Mouse (Mus musculus): ENCODE results near the gene Prkag2.

Gene Prkag2

DNA sequence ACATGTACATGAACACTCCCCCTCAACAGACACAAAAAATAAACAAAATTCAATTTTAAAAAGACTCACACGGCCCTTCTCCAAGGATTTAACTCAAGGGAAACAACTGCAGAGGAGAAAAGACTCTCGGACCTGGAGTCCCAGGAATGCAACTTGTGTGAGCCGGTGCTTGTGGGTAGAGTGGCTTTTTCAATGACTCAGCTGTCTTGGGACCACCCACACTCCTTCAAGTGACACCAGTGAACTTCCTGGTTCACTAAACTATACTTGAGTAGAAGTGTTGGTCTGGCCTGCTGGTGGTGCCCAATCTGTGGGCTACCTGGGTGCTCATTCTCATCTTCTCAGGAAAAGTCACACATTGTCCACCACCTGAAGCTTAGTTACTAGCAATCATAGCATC, 53.7 kb downstream of the Prkag2 start:
- in situ Hi-C loops (cut with MboI), result no loop called here

DNA sequence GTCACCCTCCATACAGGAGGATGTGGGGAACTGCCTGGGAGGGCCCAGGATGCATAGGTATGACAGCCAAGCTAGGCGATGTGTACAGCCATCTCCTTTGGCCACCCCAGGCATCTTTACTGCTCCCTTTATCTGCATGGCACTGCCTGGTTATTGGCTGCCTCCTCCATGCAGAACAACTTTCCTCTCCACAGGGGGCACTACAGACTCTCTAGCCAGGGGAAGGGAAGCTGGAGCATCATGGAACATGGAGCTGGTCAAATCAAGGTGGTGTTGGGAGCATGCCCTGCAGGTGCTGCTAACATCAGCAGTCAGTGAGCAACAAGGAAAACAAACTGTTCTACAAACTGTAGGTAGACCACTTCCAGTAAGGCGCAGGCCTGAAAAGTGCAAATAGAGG, 56.4 kb downstream of the Prkag2 start:
- in situ Hi-C loops (cut with MboI), result no loop called here

DNA sequence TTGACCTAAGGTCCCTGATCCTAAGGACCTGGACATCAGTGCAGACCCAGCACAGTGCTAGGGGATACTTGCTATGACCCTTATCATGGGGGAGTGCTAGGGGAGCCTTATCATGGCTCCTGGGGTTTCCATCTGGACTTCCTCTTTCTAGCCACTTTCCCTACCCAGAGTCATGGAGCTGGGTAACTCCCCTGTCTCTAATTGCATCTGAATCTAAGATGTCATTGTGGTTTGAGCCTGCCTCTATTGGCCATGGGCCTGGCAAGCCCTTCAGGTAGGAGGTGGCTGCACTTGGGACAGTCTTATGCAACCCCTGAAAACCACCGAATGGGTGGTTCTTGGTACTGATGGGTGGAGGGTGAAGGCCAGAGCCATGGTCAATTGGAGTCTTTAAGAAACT, 58.5 kb downstream of the Prkag2 start:
- in situ Hi-C loops (cut with MboI), result no loop called here

DNA sequence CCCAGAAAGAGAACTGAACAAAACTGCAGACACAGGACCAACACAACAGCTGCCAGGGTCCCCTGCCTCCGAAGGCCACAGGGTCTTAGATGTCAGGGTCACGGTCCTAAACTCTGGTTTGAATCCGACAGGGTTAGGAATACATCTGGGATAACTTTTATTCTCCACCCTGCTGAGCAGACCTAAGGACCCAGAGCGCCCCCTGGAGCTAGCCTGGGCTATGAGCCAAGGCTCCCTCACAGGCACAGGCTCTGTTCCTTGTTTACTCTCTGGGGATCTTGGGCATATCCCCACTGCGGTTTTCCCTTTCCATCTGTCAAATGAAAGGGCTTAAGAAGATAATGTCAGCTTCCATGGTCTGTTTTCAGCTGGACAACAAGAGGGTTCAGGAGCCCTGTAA, 59.1 kb downstream of the Prkag2 start:
- in situ Hi-C loops (cut with MboI), result no loop called here

DNA sequence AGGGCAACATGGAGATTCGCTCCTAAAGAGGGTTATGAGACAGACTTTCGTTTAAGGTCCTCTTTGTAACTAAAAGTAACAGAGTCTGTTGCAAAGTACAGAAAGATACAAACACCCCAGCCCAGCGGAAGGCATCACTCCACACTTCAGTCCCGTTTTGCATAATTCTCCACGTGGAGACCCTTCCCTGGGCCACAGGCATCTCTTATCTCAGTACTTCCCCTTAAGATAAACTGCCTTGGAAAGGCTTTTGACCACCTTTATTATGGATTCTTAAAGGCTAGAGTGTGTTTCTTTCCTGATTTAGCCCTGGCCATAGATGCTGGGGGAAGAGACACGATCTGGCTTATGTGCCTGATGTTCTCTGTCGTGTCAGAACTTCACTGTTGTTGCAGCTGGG, 59.5 kb downstream of the Prkag2 start:
- in situ Hi-C loops (cut with MboI), result no loop called here

DNA sequence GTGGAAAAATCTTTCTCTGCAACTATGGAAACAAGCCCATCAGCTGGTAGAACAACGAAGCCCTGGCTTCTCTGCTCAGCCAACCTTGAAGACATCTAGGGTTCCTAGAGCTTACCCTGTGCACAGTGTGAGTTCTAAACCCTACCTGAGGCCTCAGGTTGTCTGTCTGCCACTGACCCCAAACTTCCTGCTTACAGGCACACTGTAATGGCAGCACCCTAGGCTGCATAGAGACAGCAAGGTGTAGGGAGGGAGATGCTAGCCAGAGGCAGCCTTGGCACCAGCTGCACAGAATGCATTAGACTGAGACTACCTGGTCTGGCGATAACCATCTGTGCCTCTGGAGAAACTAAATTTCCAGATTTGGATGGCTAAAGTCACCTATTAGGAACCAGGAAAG, 61.6 kb downstream of the Prkag2 start:
- in situ Hi-C loops (cut with MboI), result no loop called here

DNA sequence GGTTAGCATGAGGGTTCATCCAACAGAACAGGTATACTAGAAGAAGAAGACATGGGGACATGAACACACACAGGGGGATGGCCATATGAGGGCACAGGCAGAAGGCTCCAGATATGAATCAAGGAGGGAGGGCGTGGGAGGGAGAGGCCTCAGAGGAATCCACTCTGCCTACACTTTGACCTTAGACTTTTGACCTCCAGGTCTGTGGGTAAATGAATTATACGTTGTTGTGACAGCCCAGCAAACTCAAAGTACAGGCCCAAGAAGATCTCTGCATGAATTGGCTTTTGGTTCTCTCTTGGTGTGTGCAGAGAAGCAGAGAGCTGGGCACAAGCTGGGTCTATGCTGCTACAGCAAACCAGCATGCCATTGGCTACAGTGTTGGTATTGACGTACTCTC, 65.1 kb downstream of the Prkag2 start:
- in situ Hi-C loops (cut with MboI), result no loop called here

DNA sequence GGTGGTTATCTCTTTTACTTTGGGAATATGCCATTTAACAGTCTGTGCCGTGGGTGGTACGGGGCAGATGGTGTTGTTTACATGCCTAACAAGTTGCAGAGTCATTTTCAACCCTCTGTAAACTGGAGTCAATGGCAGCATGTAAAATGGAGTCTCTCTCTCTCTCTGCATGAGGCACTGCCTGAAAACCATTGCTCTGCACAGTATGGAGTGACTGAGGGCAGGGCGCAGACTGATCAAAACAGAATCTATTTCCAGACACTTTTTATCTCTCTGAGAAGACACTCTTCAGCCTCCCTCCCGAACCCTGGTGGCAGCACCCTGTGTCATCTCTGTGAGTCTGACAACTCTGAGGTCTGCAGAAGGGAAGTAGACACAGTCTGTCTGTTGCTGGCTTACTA, 69.0 kb downstream of the Prkag2 start:
- in situ Hi-C loops (cut with MboI), result no loop called here

DNA sequence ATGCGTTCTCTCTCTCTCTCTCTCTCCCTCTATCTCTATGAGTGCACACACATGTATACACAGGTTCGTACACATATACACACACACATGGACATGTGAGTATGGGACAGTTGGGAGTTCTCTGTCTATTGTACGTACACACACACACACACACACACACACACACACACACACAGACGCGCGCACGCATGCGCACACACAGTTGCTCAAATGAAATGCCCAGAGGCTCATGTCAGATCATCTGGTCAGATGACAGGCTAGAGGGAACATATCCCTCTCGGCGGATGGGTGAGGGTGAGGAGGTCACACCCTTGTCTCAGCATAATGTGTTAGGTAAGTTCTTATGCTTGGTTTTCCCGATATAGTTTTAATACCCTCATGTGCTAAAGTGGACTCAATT, 69.4 kb downstream of the Prkag2 start:
- in situ Hi-C loops (cut with MboI), result no loop called here

DNA sequence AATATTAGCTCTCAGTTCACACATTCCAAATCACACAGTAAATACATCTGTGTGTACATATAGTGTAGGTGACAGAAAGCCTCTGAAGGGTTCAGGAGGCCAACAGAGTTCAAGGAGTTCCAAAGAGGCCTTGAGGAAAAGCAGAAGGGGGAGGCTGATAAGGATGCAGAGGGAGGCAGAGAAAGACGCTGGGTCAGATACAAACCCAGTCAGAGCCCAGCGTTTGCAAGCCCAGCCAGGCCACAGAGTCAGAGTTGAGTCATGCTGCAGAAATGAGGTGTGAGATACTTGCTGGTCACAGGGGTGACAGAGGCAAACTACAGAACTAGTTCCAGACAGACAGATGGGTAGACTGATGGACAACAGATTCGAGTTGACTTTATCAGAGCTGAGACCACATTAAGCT, 70.2 kb downstream of the Prkag2 start:
- in situ Hi-C loops (cut with MboI), result no loop called here

DNA sequence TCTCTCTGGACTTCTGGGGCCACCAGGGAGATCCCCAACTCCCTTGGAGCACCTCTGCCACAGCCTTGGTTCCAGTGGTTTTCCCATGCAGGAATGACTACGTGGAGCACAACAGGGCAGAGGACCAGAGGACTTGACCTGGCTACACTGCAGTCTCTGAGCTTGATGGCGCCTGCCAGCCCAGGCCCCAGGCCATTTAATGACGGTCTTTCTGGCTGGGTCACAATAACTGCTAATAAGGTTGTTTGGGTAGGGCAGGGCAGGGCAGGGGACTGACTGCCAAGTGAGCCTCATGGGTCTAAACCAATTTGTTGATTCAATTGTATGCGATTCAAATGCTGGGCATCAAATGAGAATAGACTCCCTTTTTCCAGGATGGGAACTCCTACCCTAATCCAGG, 72.8 kb downstream of the Prkag2 start:
- in situ Hi-C loops (cut with MboI), result no loop called here

DNA sequence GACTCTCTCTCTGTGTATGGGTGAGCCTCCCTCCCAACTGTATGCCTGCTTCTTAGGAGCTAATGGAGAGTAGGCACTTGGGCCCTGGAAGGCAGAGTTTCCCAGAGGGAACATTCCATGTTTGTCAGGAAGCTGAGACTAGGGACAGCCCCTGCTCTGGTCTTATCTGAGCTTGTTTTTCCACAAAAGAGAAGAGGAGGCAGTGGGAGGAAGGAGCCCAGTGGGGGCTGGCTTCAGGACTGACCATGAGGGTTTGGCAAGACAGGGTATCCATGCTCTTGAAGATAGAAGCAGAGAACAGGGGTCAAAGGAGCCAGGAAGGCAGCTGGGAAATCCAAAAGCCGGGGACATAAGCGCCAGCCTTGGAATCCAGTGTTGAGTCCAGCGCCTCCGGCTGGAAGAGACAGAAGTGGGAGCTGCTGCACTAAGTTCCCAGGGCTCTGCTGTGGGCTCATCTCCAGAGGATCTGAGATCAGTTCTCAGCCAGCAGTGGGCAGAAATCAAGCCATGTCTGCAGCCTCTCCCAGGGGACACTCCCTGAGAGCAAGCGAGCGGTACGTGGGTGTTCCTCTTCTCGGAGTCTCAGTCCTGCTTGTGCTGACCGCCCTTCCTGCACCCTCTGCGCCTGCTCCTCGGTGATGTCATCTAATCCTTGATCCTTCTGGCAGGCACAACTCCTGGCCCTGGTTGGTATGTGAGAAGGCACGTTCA, 75.0 kb downstream of the Prkag2 start:
- in situ Hi-C loops (cut with MboI), result no loop called here

DNA sequence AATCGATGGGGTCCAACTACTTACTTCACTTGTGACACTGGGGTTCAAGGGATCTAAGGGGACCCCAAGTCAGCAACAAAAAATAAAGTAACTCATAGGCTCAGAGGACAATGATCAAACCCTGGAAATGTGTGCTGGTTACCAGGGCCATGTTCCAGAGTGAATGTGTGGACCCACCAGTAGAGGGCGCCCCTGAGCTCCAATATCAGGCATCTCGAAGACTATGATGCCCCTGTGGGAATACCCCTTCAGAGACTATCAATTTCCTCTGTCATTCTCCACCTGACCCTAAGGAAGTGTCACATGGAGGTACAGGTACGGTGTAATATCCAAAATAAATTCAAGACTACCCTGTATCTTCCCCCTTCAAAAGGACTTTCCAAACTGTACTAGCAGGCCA, 77.5 kb downstream of the Prkag2 start:
- in situ Hi-C loops (cut with MboI), result loop anchor here (25.0 kb wide), 1 partner anchor 361 kb away; no protein-coding TSS in a partner anchor

DNA sequence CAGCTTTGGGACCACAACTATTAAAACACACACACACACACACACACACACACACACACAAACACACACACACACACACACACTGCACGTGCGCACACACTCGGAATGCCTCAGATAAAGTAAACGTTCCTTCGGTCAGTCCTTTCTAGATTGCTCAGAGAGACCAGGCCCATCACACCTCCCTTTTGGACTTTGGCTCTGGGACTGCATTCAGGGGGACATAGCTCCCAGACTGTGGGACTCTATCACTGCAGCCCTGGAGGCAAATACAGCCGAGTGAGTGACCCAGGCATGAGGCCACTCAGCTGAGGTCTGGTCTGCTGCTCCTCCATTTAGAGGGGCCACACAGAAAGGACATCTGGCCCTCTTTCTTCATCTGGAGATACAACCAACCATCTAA, 81.2 kb downstream of the Prkag2 start:
- in situ Hi-C loops (cut with MboI), result loop anchor here (25.0 kb wide), 1 partner anchor 357 kb away; no protein-coding TSS in a partner anchor

DNA sequence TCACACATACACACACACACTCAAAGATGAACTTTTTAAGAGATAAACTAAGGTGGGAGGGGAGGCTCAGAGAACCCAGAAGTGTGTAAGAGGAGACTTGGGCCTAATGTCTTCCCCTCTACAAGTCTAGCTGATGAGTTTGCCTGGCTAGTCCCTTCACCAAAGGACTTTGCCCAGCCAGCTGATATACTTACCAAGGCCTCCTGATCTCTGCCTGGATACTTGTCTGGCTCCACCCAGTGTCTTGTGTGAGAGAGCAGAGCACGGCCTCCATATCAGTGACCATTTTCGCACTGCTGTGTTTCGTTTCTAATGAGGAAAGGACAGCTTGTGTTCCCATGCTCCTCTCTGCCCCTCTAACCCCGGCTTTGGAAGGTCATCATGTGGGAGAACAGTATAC, 88.3 kb downstream of the Prkag2 start:
- in situ Hi-C loops (cut with MboI), result loop anchor here (25.0 kb wide), 1 partner anchor 350 kb away; no protein-coding TSS in a partner anchor

DNA sequence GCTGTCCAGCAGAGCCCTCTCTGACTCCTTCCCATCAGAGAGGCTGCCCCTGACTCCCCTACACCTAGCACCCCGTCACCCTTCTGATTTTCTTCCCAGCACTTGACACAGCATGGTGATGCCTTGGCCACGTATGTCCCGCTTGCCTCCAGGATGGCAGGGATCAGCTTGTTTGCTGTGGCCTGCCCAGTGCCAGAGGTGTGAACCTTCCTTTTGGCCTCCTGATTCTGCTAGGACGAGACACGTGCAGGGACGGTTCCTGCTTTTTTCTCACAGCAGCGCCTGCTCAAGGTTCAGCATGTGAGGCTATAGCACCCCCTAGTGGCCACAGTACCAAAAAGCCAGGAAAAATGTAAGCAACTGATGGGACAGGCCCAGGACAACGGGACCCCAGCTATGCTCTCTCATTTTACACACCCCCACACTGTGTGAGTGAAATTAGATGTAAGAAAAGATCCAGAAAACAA, 89.4 kb downstream of the Prkag2 start:
- in situ Hi-C loops (cut with MboI), result loop anchor here (25.0 kb wide), 1 partner anchor 349 kb away; no protein-coding TSS in a partner anchor

DNA sequence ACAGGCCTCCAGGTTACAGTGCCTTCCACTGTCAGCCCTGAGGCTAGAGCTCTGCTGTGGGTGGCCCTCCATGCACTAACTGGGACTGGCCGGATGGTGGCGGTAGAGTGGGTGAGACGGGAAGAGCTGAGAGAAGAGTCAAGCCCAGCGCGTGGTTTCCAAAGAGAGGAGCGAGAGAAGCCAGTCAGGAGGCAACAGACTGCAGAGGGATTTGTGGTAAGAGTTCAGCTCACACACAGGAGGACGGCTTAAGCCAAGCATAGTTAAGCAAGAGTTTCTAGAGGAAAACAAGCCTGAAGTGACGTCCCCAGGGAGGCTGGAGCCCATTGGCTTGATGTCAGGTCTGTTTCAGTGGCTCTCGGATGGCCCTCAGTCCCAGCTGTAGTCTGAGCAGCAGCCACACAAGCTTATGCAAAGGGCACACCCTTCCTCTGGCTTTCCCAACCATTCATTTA, 90.0 kb downstream of the Prkag2 start:
- in situ Hi-C loops (cut with MboI), result loop anchor here (25.0 kb wide), 1 partner anchor 348 kb away; no protein-coding TSS in a partner anchor

DNA sequence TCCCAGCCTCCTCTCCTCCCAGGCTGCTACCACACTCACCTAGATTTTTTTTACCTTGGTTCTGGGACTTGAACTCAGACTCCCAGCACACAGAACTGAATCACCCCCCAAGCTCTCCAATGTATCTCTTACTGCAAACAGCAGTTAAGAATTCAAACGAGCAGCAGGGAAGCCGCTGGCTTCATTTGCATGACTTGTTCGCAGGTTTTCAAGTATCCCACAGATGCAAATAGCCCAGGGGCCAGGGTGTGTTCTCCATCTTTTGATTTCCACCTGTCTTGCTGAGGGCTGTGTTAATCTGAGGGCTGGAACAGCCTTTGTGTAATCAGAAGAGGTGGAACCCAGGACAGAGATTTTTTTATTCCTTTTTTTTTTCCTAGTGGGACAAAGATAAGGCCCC, 90.7 kb downstream of the Prkag2 start:
- in situ Hi-C loops (cut with MboI), result loop anchor here (25.0 kb wide), 1 partner anchor 347 kb away; no protein-coding TSS in a partner anchor

DNA sequence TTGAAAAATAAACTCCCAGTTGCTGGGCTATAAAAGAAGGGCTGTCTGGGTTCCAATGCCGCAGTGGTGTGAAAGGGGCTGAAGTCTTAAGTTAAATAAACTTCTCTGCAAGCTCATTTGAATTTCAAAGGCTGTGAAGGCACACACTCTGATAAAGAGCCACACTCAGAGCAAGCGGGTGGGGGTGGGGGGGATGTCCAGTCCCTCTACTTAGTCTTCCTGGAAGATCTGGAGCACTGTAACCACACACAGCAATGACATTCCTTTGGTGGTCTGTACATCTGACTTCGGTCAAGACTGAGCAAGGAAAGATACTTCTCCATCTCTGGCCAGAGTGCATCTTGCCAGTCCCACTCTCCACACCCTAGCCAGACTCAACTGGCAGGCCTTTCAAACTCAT, 91.5 kb downstream of the Prkag2 start:
- in situ Hi-C loops (cut with MboI), result loop anchor here (25.0 kb wide), 1 partner anchor 347 kb away; no protein-coding TSS in a partner anchor

DNA sequence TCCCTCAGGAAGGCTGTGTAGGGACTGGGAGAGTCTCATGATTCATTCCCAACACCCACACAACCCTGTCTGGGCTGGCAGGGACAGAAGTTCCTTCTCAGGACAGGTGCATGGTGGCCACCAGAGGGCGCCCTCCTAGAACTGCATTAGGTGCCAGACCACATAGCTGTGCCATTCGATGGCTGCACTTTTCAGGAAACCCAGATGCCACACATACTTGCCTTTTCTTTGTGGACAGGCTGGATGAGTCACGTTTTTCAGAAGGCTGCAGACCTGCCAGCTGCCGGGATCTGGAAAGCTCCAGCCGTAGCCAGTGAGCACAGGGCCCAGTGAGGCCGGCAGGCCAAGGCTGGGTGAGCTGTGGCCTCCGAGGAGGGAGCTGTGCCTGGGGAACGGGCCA, 93.6 kb downstream of the Prkag2 start:
- in situ Hi-C loops (cut with MboI), result loop anchor here (25.0 kb wide), 1 partner anchor 345 kb away; no protein-coding TSS in a partner anchor

DNA sequence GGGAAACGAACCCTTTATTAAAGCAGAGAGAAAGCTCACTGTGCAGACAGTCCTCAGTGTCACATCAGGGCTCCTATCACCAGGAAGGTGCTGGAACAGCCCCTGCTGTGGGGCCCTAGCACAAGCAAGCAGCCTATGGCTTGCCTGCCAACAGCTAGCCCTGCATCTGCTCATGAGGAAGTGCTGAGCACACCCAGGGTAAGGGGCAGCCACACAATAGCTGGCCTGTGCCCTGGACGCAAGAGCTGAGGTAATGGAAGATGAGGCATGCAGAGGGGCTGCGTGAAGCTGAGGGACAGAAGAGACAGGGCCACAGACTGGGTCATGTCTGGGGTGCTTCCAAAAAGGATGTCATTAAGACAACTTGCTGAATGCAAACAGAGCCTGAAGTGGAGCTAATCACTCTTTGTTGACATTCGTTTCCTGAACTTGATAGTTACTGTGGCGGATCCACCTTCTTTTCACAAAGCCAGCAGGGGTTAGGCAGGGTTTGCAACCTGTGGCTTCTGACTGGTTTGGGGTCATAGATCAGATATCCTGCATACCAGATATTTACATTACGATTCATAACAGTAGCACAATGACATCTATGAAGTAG, 94.8 kb downstream of the Prkag2 start:
- in situ Hi-C loops (cut with MboI), result loop anchor here (25.0 kb wide), 1 partner anchor 343 kb away; no protein-coding TSS in a partner anchor

DNA sequence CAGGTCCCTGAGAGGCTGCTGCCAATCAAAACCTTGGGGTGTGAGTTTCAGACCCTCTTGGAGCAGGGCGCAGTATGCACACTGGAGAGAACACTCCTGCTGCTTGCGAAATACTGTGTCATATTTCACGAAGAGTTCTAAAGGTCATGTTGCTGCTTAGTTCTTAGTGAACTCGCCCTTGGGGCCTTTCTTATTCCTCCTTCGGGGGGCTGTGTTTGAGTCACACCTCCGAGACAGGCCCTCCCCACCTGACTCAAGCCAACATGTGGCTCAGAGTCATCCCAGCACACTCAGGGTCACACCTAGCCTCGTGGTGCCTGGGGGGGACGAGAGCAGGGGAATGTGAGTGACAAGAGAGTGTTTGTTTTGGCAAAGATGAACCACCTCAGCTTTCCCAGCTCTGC, 99.0 kb downstream of the Prkag2 start:
- in situ Hi-C loops (cut with MboI), result loop anchor here (25.0 kb wide), 1 partner anchor 339 kb away; no protein-coding TSS in a partner anchor

DNA sequence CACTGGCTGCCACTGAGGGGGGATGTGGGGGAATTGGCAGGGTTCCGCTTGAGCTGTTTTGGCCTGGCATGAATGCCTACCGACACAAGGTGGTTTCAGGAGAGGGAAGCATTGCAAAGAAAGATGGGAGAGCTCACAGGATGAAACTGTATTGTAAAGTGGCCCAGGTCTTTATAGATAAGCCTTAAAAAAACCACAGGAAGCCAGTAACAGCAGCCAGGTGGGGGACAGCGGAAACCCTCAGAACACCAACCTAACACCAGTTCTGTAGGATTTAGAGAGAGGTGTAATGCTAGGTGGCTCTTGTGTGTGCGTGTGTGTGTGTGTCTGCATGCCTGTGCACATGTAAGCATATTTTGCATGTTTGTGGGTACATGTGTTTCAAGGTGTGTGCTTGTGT, 101.1 kb downstream of the Prkag2 start:
- in situ Hi-C loops (cut with MboI), result no loop called here

Measured in mature B cell (primary cell).